Mouse (Mus musculus): ENCODE measurements at regions not wholly inside any gene's neighbourhood (a gene's known extent, or its start where the extent isn't known, plus 50 kb on each side); places are given as distances from the start of the nearest gene placed in this dataset.

DNA sequence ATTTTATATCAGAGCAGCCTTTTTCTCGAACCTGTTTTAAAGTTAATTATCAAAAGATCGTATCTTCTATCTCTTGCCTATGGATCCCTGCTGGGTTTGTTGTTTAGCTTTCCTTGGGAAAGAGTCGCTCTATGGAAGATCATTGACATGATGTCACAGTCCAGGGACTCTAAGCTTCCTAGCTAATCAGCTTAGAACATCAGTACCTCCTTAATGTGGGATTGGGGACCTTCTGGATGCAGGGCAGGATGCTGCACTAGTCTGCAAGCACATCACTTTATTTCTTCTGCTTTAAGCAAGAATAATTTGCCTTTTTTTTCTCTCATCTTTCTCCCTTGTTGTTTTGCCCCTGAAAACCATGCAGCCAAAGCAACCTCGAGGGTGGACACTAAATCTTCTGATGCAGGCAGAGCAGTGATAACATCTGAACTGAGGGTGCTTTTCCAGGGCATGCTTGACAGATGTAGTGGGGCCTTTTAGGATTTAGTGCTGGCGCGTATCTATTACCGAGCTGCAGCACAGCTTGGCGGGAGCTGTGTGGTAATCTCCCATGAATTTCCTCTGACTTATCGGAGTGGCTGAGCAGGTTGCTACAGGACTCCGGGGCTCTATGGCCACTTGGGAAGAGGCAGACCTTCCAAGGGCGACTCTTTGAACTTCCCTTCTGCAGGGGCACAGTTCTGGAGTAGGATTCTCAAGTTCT lies 425.0 kb downstream of the Bcl11a start:
- no peak overlapping the region for H3K9ac ChIP-seq (ENCODE audit: low read length)
- H3K27ac ChIP-seq (ENCODE audit: low read depth, low read length) = no peak overlapping the region
- no peaks in the 10 kb centered on the region for H3K36me3 ChIP-seq (ENCODE audit: control insufficient read depth, insufficient read depth, low read length)
- ATAC-seq (replicated peaks; ENCODE audit: low FRiP score) (no peak), DNase-seq (ENCODE audit: low spot score) (no peak)
- no peaks in the 10 kb centered on the region for H3K27me3 ChIP-seq (ENCODE audit: control insufficient read depth, insufficient read depth, low read length)
- H3K9me3 ChIP-seq (ENCODE audit: control insufficient read depth, low read length) = no peaks in the 10 kb centered on the region
- 41% methylated on average over 11 of the region's 11 CpGs for WGBS
- no peak overlapping the region for H3K4me3 ChIP-seq (ENCODE audit: low read depth, low read length)
- H3K4me1 ChIP-seq (replicated peaks; ENCODE audit: control insufficient read depth, insufficient read depth, low read length) = no peaks in the 10 kb centered on the region
- H3K4me2 ChIP-seq (ENCODE audit: low read depth, low read length, severe bottlenecking) = no peak overlapping the region

DNA sequence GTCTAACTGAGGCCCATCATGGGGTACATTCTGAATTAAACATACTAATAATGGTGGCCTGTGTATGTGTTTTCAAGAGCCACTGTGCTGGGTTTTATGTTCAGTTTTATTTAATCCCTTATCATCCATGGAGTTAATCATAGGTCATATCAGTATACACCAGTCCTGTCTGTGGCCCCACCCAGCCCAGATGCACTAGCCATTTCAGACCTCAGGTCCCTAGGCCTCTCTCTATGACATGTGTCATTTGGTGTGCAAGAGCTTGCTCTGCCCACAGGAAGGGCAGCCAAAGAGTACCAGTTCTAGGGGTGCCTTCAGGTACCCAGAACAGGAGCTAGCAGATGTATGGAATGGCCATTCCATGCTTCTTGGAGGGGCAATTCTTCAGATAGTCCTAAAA lies 437.7 kb downstream of the Bcl11a start:
- DNase-seq (ENCODE audit: low spot score) = no peak
- no peak overlapping the region for H3K4me3 ChIP-seq (ENCODE audit: low read depth, low read length)
- no peak overlapping the region for H3K4me2 ChIP-seq (ENCODE audit: low read depth, low read length, severe bottlenecking)
- no peaks in the 10 kb centered on the region for H3K36me3 ChIP-seq (ENCODE audit: control insufficient read depth, insufficient read depth, low read length)
- H3K4me1 ChIP-seq (replicated peaks; ENCODE audit: control insufficient read depth, insufficient read depth, low read length) = no peaks in the 10 kb centered on the region
- no peaks in the 10 kb centered on the region for H3K9me3 ChIP-seq (ENCODE audit: control insufficient read depth, low read length)
- H3K27ac ChIP-seq (ENCODE audit: low read depth, low read length) = no peak overlapping the region
- no peak for ATAC-seq (replicated peaks; ENCODE audit: low FRiP score)
- no peak overlapping the region for H3K9ac ChIP-seq (ENCODE audit: low read length)
- H3K27me3 ChIP-seq (ENCODE audit: control insufficient read depth, insufficient read depth, low read length) = no peaks in the 10 kb centered on the region

GRCm38 (mm10) chr11:24535462-24535861 lies 457.6 kb downstream of the Bcl11a start:
- Histone ChIP-seq H3K9me3 (ENCODE audit: control insufficient read depth, low read length) (no peaks in the 10 kb centered on the region), H3K27me3 (ENCODE audit: control insufficient read depth, insufficient read depth, low read length) (no peaks in the 10 kb centered on the region), H3K27ac (ENCODE audit: low read depth, low read length) (no peak overlapping the region), H3K4me1 (replicated peaks; ENCODE audit: control insufficient read depth, insufficient read depth, low read length) (no peaks in the 10 kb centered on the region), H3K9ac (ENCODE audit: low read length) (no peak overlapping the region), H3K4me2 (ENCODE audit: low read depth, low read length, severe bottlenecking) (no peak overlapping the region), H3K4me3 (ENCODE audit: low read depth, low read length) (no peak overlapping the region), H3K36me3 (ENCODE audit: control insufficient read depth, insufficient read depth, low read length) (no peaks in the 10 kb centered on the region)
- DNase-seq (ENCODE audit: low spot score) (no peak), ATAC-seq (replicated peaks; ENCODE audit: low FRiP score) (no peak)
- 83% methylated on average over 7 of the region's 7 CpGs for WGBS

GRCm38 (mm10) chr11:24537721-24538120 lies 459.9 kb downstream of the Bcl11a start:
- H3K9me3 ChIP-seq (ENCODE audit: control insufficient read depth, low read length) = no peaks in the 10 kb centered on the region
- H3K27ac ChIP-seq (ENCODE audit: low read depth, low read length) = no peak overlapping the region
- no peak overlapping the region for H3K9ac ChIP-seq (ENCODE audit: low read length)
- DNase-seq (ENCODE audit: low spot score) (no peak), ATAC-seq (replicated peaks; ENCODE audit: low FRiP score) (no peak)
- H3K27me3 ChIP-seq (ENCODE audit: control insufficient read depth, insufficient read depth, low read length) = no peaks in the 10 kb centered on the region
- H3K4me3 ChIP-seq (ENCODE audit: low read depth, low read length) = no peak overlapping the region
- H3K4me1 ChIP-seq (replicated peaks; ENCODE audit: control insufficient read depth, insufficient read depth, low read length) = no peaks in the 10 kb centered on the region
- H3K36me3 ChIP-seq (ENCODE audit: control insufficient read depth, insufficient read depth, low read length) = no peaks in the 10 kb centered on the region
- no peak overlapping the region for H3K4me2 ChIP-seq (ENCODE audit: low read depth, low read length, severe bottlenecking)

DNA sequence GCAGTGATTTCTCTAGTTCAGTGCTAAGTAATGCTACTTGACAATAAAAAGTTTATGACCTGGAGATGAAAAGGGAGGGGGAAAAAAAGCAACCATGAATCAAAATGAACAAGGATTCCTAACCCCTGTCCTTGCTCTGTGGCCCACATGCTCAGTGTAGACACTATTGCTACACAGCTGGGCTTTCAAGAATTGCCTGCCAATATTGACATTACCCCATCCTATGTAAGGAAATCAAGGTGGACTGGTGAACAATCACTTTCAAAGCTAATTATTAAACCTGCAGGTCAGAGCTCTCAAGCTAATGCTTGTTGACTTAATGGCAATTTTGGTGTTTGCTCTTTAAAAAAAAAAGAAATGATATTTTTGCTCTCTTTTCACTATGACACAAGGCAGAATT lies 491.8 kb downstream of the Bcl11a start:
- no peaks in the 10 kb centered on the region for H3K9me3 ChIP-seq (ENCODE audit: control insufficient read depth, low read length)
- DNase-seq (ENCODE audit: low spot score) = no peak
- H3K4me3 ChIP-seq (ENCODE audit: low read depth, low read length) = no peak overlapping the region
- H3K9ac ChIP-seq (ENCODE audit: low read length) = no peak overlapping the region
- H3K4me1 ChIP-seq (replicated peaks; ENCODE audit: control insufficient read depth, insufficient read depth, low read length) = no peaks in the 10 kb centered on the region
- no peaks in the 10 kb centered on the region for H3K27me3 ChIP-seq (ENCODE audit: control insufficient read depth, insufficient read depth, low read length)
- H3K4me2 ChIP-seq (ENCODE audit: low read depth, low read length, severe bottlenecking) = no peak overlapping the region
- ATAC-seq (replicated peaks; ENCODE audit: low FRiP score) = no peak
- no peaks in the 10 kb centered on the region for H3K36me3 ChIP-seq (ENCODE audit: control insufficient read depth, insufficient read depth, low read length)
- no peak overlapping the region for H3K27ac ChIP-seq (ENCODE audit: low read depth, low read length)

DNA sequence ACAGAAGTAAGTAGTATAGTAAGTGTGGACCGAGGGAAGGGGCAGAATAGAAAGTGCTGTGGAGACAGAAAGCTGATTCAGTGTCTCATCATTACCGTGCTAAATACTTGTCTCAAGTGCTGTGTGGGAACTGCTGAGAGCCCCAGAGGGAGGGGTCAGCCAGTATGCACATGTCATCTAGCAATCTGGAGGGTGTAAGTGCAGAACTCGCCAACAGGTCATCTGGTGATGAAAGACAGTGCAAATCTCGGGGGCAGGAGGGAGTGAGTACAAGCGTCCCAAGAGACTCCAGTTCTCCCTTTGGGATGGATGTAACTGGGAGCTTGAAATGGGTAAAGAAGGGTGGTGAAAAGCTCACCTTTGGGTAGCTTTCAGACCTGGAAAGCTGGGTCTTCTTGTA lies 535.7 kb downstream of the Bcl11a start:
- Histone ChIP-seq H3K9ac (ENCODE audit: low read length) (no peak overlapping the region), H3K27ac (ENCODE audit: low read depth, low read length) (no peak overlapping the region), H3K4me3 (ENCODE audit: low read depth, low read length) (no peak overlapping the region), H3K4me2 (ENCODE audit: low read depth, low read length, severe bottlenecking) (no peak overlapping the region), H3K4me1 (replicated peaks; ENCODE audit: control insufficient read depth, insufficient read depth, low read length) (no peaks in the 10 kb centered on the region), H3K9me3 (ENCODE audit: control insufficient read depth, low read length) (no peaks in the 10 kb centered on the region), H3K27me3 (ENCODE audit: control insufficient read depth, insufficient read depth, low read length) (no peaks in the 10 kb centered on the region), H3K36me3 (ENCODE audit: control insufficient read depth, insufficient read depth, low read length) (no peaks in the 10 kb centered on the region)
- ATAC-seq (replicated peaks; ENCODE audit: low FRiP score) (no peak), DNase-seq (ENCODE audit: low spot score) (no peak)
- 77% methylated on average over 5 of the region's 5 CpGs for WGBS

- H3K9me3 ChIP-seq (ENCODE audit: control insufficient read depth, low read length) = no peaks in the 10 kb centered on the region
- 73% methylated on average over 1 of the region's 1 CpGs for WGBS
- H3K4me3 ChIP-seq (ENCODE audit: low read depth, low read length) = no peak overlapping the region
- H3K4me1 ChIP-seq (replicated peaks; ENCODE audit: control insufficient read depth, insufficient read depth, low read length) = no peaks in the 10 kb centered on the region
- DNase-seq (ENCODE audit: low spot score) = no peak
- H3K27me3 ChIP-seq (ENCODE audit: control insufficient read depth, insufficient read depth, low read length) = no peaks in the 10 kb centered on the region
- ATAC-seq (replicated peaks; ENCODE audit: low FRiP score) = no peak
- no peak overlapping the region for H3K27ac ChIP-seq (ENCODE audit: low read depth, low read length)
- no peaks in the 10 kb centered on the region for H3K36me3 ChIP-seq (ENCODE audit: control insufficient read depth, insufficient read depth, low read length)
- H3K4me2 ChIP-seq (ENCODE audit: low read depth, low read length, severe bottlenecking) = no peak overlapping the region
- no peak overlapping the region for H3K9ac ChIP-seq (ENCODE audit: low read length)
Observed at GRCm38 (mm10) chr11:24615436-24615835, 537.6 kb downstream of the Bcl11a start.

GRCm38 (mm10) chr11:24618586-24618985 lies 540.7 kb downstream of the Bcl11a start:
- Histone ChIP-seq H3K27ac (ENCODE audit: low read depth, low read length) (no peak overlapping the region), H3K9me3 (ENCODE audit: control insufficient read depth, low read length) (no peaks in the 10 kb centered on the region), H3K27me3 (ENCODE audit: control insufficient read depth, insufficient read depth, low read length) (no peaks in the 10 kb centered on the region), H3K9ac (ENCODE audit: low read length) (no peak overlapping the region), H3K4me3 (ENCODE audit: low read depth, low read length) (no peak overlapping the region), H3K36me3 (ENCODE audit: control insufficient read depth, insufficient read depth, low read length) (no peaks in the 10 kb centered on the region), H3K4me2 (ENCODE audit: low read depth, low read length, severe bottlenecking) (no peak overlapping the region), H3K4me1 (replicated peaks; ENCODE audit: control insufficient read depth, insufficient read depth, low read length) (no peaks in the 10 kb centered on the region)
- WGBS = 85% methylated on average over 2 of the region's 2 CpGs
- no peak for ATAC-seq (replicated peaks; ENCODE audit: low FRiP score)
- DNase-seq (ENCODE audit: low spot score) = no peak

GRCm38 (mm10) chr11:24619021-24619420 lies 541.2 kb downstream of the Bcl11a start:
- Histone ChIP-seq H3K36me3 (ENCODE audit: control insufficient read depth, insufficient read depth, low read length) (no peaks in the 10 kb centered on the region), H3K4me2 (ENCODE audit: low read depth, low read length, severe bottlenecking) (no peak overlapping the region), H3K27me3 (ENCODE audit: control insufficient read depth, insufficient read depth, low read length) (no peaks in the 10 kb centered on the region), H3K9me3 (ENCODE audit: control insufficient read depth, low read length) (no peaks in the 10 kb centered on the region), H3K27ac (ENCODE audit: low read depth, low read length) (no peak overlapping the region), H3K4me1 (replicated peaks; ENCODE audit: control insufficient read depth, insufficient read depth, low read length) (no peaks in the 10 kb centered on the region), H3K4me3 (ENCODE audit: low read depth, low read length) (no peak overlapping the region), H3K9ac (ENCODE audit: low read length) (no peak overlapping the region)
- no peak for ATAC-seq (replicated peaks; ENCODE audit: low FRiP score)
- DNase-seq (ENCODE audit: low spot score) = no peak
- 85% methylated on average over 4 of the region's 4 CpGs for WGBS

Data from forebrain, embryonic 11.5 days (tissue).